In genomic region chr6:13677141-13677761, GRCm38 (mm10) we compare ENCODE assay signal across 8 mouse cellular contexts. TPM values are rescaled to one million over a fixed set of nuclear protein-coding genes. Genes with fewer than 3 reads are reported as not detected.
DNase-seq lines count a peak whose midpoint lies in the region; ATAC-seq and TF ChIP-seq lines count a peak whose summit lies in the region.

No protein-coding gene starts in this region.

- TF ChIP-seq CTCF in G1E (IDR thresholded peaks at IDR 0.05; ENCODE audit: low read depth, low read length): no peak
- TF ChIP-seq CTCF in bone marrow, adult 2 months (IDR thresholded peaks at IDR 0.05; ENCODE audit: control insufficient read depth, insufficient read depth, low read length): no peak

- peak overlapping the region; percentile 95 for H3K4me3 ChIP-seq in G1E (ENCODE audit: low read depth, low read length)
- peak overlapping the region; percentile 85 for H3K4me3 ChIP-seq in bone marrow, adult 2 months (replicated peaks; ENCODE audit: control insufficient read depth, low read depth, low read length)
- H3K4me3 ChIP-seq in embryonic facial prominence, embryonic 15.5 days (replicated peaks): peak overlapping the region; percentile 77
- peak overlapping the region; percentile 71 for H3K4me3 ChIP-seq in heart, embryonic 12.5 days
- peak overlapping the region; percentile 84 for H3K4me3 ChIP-seq in lung, embryonic 15.5 days

- no peaks in the 10 kb centered on the region for H3K9me3 ChIP-seq in G1E (replicated peaks)
- H3K9me3 ChIP-seq in embryonic facial prominence, embryonic 15.5 days (replicated peaks): no peaks in the 10 kb centered on the region
- H3K9me3 ChIP-seq in heart, embryonic 12.5 days (replicated peaks): no peaks in the 10 kb centered on the region
- no peaks in the 10 kb centered on the region for H3K9me3 ChIP-seq in lung, embryonic 15.5 days

- peaks cover 13% of the 10 kb centered on the region for H3K36me3 ChIP-seq in G1E (replicated peaks)
- no peaks in the 10 kb centered on the region for H3K36me3 ChIP-seq in embryonic facial prominence, embryonic 15.5 days
- H3K36me3 ChIP-seq in heart, embryonic 12.5 days: peaks cover 3% of the 10 kb centered on the region; the same call in 1 of the 2 replicates
- H3K36me3 ChIP-seq in lung, embryonic 15.5 days: no peaks in the 10 kb centered on the region

- 1% methylated on average over 43 of the region's 43 CpGs for WGBS in bone marrow, adult 2 months
- WGBS in embryonic facial prominence, embryonic 15.5 days: under 1% methylated on average over 41 of the region's 43 CpGs
- 0% methylated on average over 40 of the region's 43 CpGs for WGBS in heart, embryonic 12.5 days
- WGBS in lung, embryonic 15.5 days: under 1% methylated on average over 40 of the region's 43 CpGs

- peak; percentile 3 for DNase-seq in G1E (ENCODE audit: low spot score)
- DNase-seq in kidney, postnatal 36 days: peak; percentile 43 to 68
- peak; percentile 81 for DNase-seq in retina, postnatal 1 day
- peak; percentile 39 to 44 for DNase-seq in urinary bladder, postnatal 36 days (ENCODE audit: low spot score in 2 of 2)

- peak overlapping the region; percentile 85 for H3K9ac ChIP-seq in embryonic facial prominence, embryonic 15.5 days
- peak overlapping the region; percentile 84 for H3K9ac ChIP-seq in heart, embryonic 12.5 days
- peak overlapping the region; percentile 90 for H3K9ac ChIP-seq in lung, embryonic 15.5 days

- H3K27me3 ChIP-seq in G1E (ENCODE audit: insufficient read depth, low read length): no peaks in the 10 kb centered on the region
- H3K27me3 ChIP-seq in embryonic facial prominence, embryonic 15.5 days: no peaks in the 10 kb centered on the region
- H3K27me3 ChIP-seq in heart, embryonic 12.5 days (replicated peaks): no peaks in the 10 kb centered on the region
- no peaks in the 10 kb centered on the region for H3K27me3 ChIP-seq in lung, embryonic 15.5 days

- peaks cover 25% of the 10 kb centered on the region for H3K4me1 ChIP-seq in G1E (ENCODE audit: insufficient read depth, low read depth, low read length)
- no peaks in the 10 kb centered on the region; the same call in 1 of the 2 replicates for H3K4me1 ChIP-seq in bone marrow, adult 2 months (ENCODE audit: control insufficient read depth, insufficient read depth, low read length)
- 0 out of 2 replicates have a peak, but pooled peaks cover 4% of the 10 kb centered on the region for H3K4me1 ChIP-seq in embryonic facial prominence, embryonic 15.5 days
- 0 out of 2 replicates have a peak, but pooled peaks cover 2% of the 10 kb centered on the region for H3K4me1 ChIP-seq in heart, embryonic 12.5 days (replicated peaks)
- peaks cover 5% of the 10 kb centered on the region; the same call in 1 of the 2 replicates for H3K4me1 ChIP-seq in lung, embryonic 15.5 days

- 0 out of 2 replicates have a peak, but pooled peaks have one; percentile 24 for TF ChIP-seq POLR2A in bone marrow, adult 2 months (IDR thresholded peaks at IDR 0.05; ENCODE audit: borderline replicate concordance, control insufficient read depth, low read depth, low read length)

- peak; percentile 9 for ATAC-seq in G1E (ENCODE audit: extremely low read depth, insufficient number of reproducible peaks, low FRiP score, poor library complexity, severe bottlenecking)
- ATAC-seq in embryonic facial prominence, embryonic 15.5 days (ENCODE audit: insufficient number of reproducible peaks, low FRiP score, low TSS enrichment, low read depth): peak; percentile 71
- peak; percentile 78 for ATAC-seq in heart, embryonic 12.5 days (ENCODE audit: insufficient number of reproducible peaks, low FRiP score)
- peak; percentile 70 for ATAC-seq in lung, embryonic 15.5 days (ENCODE audit: borderline replicate concordance, extremely low read depth, low FRiP score, low TSS enrichment)

- H3K27ac ChIP-seq in bone marrow, adult 2 months (ENCODE audit: control insufficient read depth, insufficient read depth, low read depth, low read length, poor library complexity): peak overlapping the region; percentile 88
- H3K27ac ChIP-seq in embryonic facial prominence, embryonic 15.5 days (replicated peaks): peak overlapping the region; percentile 96
- H3K27ac ChIP-seq in heart, embryonic 12.5 days (ENCODE audit: poor library complexity, severe bottlenecking): peak overlapping the region; percentile 89
- H3K27ac ChIP-seq in lung, embryonic 15.5 days: peak overlapping the region; percentile 88

- H3K4me2 ChIP-seq in embryonic facial prominence, embryonic 15.5 days (replicated peaks): peak overlapping the region; percentile 62
- peak overlapping the region; percentile 70 for H3K4me2 ChIP-seq in heart, embryonic 12.5 days
- H3K4me2 ChIP-seq in lung, embryonic 15.5 days: peak overlapping the region; percentile 83

RNA-seq across cellular contexts. Expression of gene Bmt2, which starts 0.5 kb away (rescaled TPM):
- total RNA-seq in G1E (2014; fragmentation: Nextera tagmentation) (21.3 and 28.3 TPM in 2 replicates), G1E (2017) (38.6 and 40.5 TPM in 2 replicates)
- 2.0 and 2.5 TPM in 2 replicates for polyA plus RNA-seq in G1E (2012)
- 3.5 and 7.0 TPM in 2 replicates for polyA plus RNA-seq in bone marrow, adult 2 months (2011; ENCODE audit: insufficient read depth, insufficient read length, low replicate concordance, missing spikeins)
- polyA plus RNA-seq in embryonic facial prominence, embryonic 15.5 days (2015; fragmentation: Nextera tagmentation; extraction: Ambion mirVana): 15.6 and 16.9 TPM in 2 replicates
- 26.7 and 27.5 TPM in 2 replicates for polyA plus RNA-seq in heart, embryonic 12.5 days (2016; fragmentation: Nextera tagmentation; extraction: Ambion mirVana)
- 18.0 and 19.0 TPM in 2 replicates for polyA plus RNA-seq in lung, embryonic 15.5 days (2015; fragmentation: Nextera tagmentation; extraction: Ambion mirVana)

Comparison
In these comparisons a context has a peak if more than half of its experiments do, and no peak if none do; other contexts are left out.
1. Peak in every context shown above with its lines: DNase-seq, ATAC-seq, H3K4me3 ChIP-seq and H3K27ac ChIP-seq.
2. ATAC-seq: peak in every context shown above with its lines; median percentile 78 in heart, embryonic 12.5 days; 71 in embryonic facial prominence, embryonic 15.5 days; 70 in lung, embryonic 15.5 days; 9 in G1E.
3. DNase-seq: peak in every context shown above with its lines; median percentile 81 in retina, postnatal 1 day; 56 in kidney, postnatal 36 days; 42 in urinary bladder, postnatal 36 days; 3 in G1E.